Mouse (Mus musculus): ENCODE measurements around the gene Pabpn1.

Pabpn1 gene

DNA sequence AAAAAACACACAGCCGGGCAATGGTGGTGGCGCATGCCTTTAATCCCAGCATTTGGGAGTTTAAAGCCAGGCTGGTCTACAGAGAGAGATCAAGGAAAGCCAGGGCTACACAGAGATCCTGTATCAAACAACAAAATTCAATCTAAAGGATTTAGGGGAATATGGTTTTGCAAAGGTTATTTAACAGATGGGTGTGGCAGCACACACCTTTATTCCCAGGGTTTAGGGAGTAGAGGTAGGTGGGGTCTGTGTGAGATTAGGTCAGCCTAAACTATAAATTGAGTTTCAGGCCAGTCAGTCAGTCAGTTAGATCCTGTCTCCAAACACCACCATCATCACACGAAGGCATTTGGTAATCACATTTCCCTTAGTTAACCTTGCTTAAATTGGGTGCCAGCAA, at the start of gene Pabpn1:
Pabpn1 (plus strand) TSS at position 301 of the 400 bp plus-strand sequence.
- no peak for DNase-seq (ENCODE audit: low spot score in 2 of 2)

DNA sequence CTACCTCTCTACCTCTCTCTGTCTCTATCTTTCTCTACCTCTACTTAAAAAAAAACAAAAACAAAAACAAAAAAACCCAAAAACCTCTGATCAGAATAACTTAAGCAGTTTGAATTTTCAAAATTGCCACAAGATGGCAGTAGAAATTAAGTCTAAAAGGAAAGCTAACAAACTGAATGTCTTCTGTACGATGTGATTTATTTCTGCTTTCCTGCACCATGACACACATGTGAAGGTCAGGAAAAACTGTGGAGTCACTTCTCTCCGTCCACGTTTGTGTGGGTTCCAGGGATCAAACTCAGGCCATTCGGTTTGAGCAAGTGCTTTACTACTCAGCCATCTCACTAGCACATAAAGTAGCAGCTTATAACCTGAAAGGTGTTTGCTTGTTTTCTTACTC, 48.8 kb upstream of the Pabpn1 start:
- no peak for DNase-seq (ENCODE audit: low spot score in 2 of 2)

DNA sequence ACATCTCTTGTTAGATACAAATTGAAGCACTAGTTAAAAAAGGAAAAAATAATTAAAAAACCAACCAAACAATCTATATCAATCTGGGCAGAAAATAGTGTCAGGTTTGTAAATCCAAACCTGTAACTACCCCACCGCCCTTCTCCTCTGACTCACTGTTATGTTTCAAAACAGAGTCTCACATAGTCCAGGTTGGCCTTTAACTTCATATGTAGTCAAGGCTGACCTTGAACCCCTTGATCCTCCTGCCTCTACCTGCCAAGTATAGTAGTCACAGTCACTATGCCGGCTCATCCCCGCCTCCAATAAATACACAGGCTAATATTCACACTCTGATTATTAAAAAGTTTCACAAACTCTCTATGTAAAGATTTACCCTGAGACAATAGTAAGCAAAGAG, 36.6 kb upstream of the Pabpn1 start:
- DNase-seq (ENCODE audit: low spot score in 2 of 2), result no peak

DNA sequence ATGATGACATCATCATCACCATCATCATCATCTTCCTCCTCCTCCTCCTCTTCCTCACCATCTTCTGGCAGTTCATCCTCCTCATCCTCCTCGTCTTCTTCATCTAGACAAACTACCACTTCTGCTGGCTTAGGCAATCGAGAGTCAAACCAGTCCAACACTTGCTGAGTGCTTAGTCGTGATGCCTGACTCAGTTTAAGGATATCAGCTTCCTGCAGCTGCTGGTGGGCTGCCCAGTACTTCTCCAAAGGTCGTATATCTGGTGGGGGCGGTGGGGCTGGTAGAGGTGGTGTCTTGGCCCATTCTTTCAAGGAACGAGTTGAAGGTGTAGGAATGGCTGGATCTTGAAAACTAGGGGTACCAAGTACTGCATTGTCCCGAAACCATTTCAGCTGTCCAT, 35.6 kb upstream of the Pabpn1 start:
- DNase-seq (ENCODE audit: low spot score in 2 of 2), result no peak

DNA sequence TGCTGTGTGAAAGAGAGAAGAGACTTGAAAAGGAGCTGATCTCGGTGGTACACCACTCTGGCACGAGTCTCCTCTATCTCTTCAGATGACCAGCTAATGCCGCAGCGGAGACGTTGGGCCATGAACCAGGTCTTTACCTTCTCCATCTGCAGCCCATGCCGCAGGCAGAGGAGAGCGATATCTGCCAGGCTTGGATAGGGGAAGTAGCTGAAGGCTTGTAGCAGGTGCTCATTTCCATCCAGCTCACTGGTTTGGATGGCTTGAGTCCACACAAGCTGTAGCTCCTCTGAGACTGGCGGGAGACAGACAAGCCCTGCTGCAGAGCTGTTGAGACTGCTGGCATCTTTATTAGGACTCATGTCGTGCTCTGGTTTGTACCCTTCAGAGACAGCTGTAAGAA, 34.4 kb upstream of the Pabpn1 start:
- DNase-seq (ENCODE audit: low spot score in 2 of 2), result no peak

DNA sequence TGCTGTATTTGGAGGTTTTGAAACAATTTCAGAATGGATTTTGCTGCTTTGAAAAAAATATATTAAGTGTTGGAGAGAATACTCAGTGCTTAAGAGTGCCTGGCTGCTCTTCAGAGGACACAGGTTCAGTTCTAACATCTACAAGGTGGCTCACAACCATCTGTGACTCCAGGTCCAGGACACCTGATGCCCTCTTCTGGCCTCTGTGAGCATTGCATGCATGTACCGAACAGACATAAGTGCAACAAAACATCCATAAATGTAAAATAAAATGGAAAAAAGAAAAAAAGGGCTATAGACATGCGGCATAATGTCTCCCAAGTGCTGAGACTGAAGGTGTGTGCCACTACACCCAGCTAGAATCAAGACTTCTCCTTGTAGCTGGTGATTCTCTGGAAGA, 31.8 kb upstream of the Pabpn1 start:
- DNase-seq (ENCODE audit: low spot score in 2 of 2), result no peak

DNA sequence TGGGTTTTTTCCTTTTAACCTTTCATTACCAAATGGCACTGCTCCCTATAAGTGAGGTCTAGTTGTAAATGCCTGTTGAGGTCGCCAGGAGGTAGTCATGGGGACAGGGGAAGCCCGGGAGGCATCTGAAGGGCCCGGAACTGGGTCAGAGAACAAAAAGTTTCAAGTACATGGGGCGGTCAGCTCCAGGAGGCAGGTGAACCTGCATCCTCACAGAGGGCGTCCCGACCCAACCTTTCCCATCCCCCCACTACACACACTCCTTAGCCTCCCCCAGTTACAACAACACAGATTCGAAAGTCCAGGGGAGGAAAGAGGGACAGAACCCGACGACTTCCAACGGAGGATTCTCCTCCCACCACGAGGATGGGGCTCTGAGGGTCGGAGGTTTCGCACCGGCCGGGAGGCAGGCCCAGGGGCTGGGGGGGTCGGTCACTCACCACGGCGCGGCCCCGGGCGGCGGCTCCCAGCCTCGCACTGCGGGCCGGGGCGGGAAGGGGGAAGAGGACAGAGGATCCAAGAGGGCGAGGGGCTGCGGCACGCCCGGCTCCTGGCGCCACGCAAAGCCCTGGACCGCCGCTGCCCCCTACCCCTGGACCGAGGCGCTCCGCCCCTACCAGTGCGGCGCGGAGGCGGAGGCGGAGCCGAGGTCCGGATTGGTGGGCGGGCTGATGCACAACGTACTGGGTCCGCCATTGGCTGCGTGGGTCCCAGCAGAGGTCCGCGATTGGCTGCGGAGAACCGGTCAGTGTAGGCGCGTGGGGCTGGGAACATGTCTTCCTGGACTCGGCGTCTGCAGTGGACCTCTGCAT, 28.6 kb upstream of the Pabpn1 start:
- peak; percentile 89 to 91 for DNase-seq (ENCODE audit: low spot score in 2 of 2)

DNA sequence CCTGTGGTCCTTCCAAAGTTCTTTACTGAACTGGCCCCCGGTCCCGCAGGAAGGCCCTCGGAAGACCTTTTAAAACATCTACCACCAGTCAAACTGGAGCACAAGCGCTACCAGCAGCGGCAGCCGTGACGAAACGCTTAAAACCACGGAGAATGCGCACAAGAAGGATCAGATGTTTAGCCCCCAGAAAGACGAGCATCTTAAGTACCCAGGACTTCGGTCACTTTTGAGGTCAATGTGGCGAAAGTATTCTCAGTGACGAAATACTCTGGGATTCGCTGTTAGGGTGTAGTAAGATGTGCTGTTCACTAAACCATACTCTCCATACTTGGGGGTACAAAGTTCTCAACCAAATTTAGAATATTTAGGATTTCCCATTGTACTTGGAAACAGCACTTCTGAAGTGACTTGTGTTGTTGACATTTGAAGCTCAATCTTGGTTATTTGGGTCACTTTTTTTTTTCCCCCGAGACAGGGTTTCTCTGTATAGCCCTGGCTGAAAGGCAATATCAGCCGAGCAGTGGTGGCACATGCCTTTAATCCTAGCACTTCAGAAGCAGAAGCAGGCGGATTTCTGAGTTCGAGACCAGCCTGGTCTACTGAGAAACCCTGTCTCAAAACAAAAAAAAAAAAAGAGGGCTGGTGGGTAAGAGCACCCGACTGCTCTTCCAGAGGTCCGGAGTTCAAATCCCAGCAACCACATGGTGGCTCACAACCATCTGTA, 27.8 kb upstream of the Pabpn1 start:
- DNase-seq (ENCODE audit: low spot score in 2 of 2), result no peak

DNA sequence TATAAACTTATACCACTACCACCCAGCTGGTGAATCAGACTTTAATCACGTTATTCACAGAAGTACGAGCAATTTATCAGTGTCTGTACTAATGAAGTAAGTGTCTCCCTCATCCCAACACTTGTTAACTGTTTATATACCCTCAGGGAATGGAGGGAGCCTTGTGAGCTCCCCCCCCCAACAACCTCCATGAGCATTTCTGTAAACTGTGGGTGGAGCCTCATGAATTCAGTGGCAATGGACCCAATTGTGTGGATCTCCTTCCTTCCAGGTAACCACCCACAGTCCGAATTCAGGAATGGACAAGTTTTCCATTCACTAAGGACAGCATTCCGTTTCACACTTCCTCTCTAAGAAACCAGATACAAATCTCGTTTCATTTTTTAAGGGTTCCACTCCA, 26.7 kb upstream of the Pabpn1 start:
- DNase-seq (ENCODE audit: low spot score in 2 of 2), result no peak

DNA sequence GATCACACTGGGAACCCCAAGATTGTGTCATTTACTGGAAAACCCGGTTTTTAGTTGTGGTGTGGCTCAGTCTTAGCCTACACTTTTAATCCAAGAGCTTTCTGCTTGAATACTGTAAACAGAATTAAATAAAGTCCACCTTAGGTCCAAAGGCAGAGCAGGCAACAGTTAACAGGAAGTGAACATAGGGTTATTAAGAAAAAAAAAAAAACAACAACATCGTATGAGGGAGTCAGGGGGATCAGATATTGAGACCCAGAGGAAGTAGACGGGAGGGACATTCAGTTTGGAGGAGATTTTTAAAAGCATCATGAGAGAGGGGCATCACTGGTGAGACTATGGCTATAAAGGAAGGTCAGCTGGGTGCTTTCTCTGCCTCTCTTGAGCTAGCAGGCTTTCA, 26.0 kb upstream of the Pabpn1 start:
- no peak for DNase-seq (ENCODE audit: low spot score in 2 of 2)

DNA sequence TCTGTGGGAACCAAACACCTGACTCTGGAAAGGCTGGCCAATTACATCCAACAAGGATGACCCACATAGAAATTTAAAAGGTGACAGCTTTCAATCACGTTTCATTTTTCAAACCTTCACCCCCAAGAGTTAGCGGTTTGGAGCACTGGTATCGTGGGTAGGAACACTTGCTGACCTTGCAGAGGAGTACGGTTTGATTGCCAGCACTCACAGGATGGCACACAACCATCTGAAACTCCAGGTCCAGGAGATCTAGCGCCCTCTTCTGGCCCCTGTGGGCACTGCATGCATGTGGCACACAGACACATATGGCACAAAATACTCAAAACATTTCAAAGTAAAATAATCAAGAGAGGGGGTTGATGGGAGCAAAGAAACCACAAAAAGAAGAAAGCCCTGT, 25.4 kb upstream of the Pabpn1 start:
- DNase-seq (ENCODE audit: low spot score in 2 of 2), result no peak

DNA sequence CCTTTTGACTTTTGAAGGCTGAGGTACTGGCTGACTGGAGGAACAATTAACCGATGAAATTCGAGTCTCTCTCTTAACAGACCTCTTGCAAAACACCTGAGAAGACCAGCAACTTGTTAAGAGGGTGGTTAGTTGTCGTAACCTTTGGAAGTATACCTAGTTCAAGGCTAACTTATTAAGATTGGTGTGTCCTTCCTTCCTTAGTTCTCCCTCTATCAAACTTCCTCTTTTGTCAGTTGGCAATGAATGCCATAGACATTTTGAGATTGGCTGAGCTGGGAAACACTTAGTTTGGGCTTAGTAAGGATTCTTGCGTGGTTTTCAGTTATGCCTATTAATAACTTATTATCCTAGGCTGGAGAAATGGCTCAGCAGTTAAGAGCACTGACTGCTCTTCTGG, 24.3 kb upstream of the Pabpn1 start:
- DNase-seq (ENCODE audit: low spot score in 2 of 2), result no peak

DNA sequence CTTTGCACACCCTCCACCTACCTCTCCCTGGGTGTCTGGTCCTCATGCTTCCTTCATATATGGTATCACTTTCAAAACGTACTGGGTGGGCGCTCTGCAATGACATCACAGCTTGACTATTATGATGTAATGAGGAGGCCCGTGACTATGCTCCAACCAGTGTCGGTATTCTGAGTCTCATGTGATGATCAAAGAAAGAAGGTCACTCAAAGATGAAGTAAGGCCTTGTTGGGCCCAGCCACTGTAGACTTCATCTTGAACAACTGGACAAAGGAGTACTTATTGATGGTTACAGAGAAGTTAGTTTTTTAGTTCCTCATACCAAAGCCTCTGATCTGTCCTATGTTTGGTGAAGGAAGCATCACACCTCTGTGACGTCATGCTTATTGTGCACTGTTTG, 21.4 kb upstream of the Pabpn1 start, which contains the start of gene Homez:
Homez (minus strand) TSS at position 101 of the 400 bp plus-strand sequence.
- DNase-seq (ENCODE audit: low spot score in 2 of 2), result no peak

DNA sequence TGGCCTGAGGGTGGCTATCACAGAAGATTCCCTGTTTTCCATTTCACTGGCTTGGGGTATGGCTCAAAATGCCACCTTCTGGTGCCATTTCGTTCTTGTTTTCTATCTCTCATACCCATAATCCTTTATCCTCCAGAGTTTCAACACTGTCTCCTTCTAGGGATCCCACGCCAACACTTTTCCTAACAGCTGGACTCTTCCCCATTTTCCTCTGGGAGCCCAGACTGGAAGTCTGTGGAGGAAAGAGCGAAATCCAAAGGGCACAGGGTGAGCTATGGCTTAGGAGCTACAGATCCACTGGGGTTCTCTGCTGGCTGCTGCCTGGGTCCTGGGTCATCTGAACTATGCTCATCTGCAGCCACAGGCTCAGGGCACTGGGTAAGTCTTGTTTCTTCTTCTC, 18.1 kb upstream of the Pabpn1 start:
- DNase-seq (ENCODE audit: low spot score in 2 of 2), result no peak

DNA sequence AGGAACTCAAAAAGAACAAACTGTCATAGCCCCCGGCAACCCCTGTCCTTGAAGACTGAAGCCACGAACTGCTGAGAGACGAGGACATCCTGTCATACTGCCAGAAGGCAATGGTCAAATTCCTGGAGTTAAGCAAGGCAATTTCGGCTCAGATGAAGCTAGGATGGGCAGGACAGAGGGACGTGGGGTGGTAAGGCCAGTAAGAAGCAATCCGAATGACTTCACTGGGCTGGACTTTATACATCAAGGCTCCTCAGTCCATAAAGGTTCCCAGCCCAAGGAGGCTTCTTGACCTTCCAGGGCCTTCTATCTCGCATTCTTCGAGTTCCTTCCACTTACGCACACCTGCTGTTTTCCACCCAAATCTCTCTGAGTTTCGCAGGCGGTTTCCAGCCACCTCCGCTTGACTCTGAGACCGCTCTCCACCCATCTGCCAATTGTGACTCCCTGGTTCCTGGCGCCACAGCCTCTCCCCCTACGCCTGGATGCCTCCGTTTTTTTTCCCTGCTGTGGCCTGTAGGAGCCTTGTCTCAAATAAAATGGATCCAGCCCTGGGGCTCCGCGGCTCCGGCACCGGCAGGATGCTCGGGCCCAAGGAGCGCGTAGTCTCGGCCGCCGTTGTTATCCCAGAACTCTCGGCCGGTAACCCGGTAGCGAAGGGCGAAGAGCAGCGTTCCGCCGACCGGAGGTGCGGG, 16.3 kb upstream of the Pabpn1 start:
- no peak for DNase-seq (ENCODE audit: low spot score in 2 of 2)

DNA sequence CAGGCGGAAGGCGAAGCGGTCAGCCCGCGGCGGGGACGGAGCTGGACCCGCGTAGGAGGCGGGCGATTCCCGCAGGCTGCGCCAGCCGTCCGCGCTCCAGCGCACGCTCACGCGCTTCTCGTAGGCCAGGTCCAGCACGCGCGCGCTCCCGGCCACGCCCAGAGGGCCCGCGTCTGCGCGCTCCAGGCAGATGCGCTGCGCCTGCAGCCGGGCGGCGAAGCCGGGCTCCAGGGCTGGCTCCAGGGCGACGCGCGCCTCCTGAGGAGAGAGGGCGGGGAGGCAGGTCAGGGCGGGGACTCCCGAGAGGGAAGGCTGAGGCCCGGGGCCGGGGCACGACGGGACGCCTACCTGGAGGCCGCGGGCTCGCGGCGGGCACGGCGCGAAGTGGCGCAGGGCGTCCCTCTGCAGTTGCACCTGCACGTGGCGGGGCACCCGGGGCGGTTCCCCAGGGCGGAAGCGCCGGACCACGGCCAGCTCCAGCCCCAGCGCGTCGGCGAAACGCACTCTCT, 15.7 kb upstream of the Pabpn1 start:
- DNase-seq (ENCODE audit: low spot score in 2 of 2), result peak; percentile 87 to 88

DNA sequence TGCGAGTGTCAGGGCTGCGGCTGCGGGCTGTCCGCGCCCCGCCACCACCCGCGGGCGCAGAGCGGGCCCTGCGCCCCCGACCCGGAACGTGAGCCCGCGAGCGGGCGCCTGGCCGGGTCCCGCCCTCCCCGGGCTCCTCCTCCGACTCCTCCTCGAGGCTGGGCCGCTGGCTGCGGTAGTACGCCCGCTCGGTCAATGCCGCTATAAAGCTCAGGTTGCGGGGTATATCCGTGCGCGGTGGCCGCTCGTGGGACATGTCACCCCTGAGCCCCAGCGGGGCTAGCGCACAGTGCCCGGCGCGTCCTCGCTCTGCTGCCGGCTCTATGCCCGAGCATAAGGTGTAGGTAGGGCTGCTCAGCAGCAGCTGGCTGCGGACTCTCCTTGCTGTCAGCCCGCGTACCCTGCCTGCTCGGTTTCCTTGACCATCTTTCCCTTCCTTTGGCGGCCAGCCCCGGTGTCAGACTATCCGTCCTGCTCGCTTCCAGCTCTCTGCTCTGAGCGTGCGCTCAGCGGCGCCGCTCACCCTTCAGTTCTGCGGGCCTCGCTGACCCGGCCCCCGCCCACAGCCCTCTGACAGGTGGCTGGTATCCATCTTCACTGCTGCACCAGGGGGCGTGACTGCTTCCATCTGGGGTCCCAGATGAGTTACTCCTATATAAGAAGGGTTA, 15.1 kb upstream of the Pabpn1 start, which contains the start of gene Ppp1r3e:
Ppp1r3e (minus strand) TSS at position 503 of the 668 bp plus-strand sequence.
- peak in 1 of 2 experiments; percentile 62 for DNase-seq (ENCODE audit: low spot score in 2 of 2)

DNA sequence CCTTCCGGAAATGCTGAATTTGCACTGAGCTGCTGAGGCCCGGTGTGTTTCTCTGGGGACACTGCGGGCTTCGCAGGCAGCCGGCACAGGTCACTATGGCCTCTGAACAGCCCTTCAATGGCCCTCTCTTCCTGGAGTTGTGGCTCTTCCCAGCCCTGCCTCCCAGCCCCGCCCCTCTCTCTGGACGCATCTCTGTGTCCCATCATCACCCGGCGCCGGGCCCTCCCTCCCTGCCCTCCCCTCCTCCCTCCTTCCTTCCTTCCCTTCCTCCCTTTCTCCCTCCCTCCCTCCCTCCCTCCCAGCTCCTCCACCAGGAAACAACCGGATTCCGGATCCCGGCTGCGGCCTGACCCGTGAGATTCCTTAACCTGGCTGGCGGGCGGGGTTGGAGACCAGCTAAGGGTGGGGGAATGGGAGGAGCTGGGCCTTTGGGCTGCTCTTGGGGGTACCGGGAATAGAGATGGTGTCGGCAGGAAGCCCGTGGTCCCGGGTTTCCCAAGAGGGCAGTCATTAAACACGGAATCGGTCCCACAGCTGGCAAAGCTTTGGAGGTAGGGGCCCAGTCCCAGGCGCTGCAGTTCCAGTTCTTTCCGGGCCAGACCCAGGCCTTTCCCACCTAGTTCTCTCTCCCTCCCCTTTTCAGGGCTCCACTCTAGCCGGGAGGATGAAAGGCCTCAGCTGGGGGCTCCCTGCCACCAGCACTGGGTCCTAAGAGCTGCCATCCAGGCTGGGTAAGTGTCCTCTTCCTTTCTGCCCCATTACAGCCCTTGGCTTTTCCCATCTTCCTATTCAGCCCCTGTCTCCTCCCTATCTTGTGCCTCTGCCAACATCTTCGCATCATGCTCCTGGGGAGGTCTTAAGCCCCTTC, 8.9 kb upstream of the Pabpn1 start, which contains the start of the genes Bcl2l2 and Gm20521:
Bcl2l2 (plus strand) TSS at position 224 of the 868 bp plus-strand sequence.
Gm20521 (plus strand) TSS at position 288 of the 868 bp plus-strand sequence.
- DNase-seq (ENCODE audit: low spot score in 2 of 2), result peak; percentile 77 to 88

DNA sequence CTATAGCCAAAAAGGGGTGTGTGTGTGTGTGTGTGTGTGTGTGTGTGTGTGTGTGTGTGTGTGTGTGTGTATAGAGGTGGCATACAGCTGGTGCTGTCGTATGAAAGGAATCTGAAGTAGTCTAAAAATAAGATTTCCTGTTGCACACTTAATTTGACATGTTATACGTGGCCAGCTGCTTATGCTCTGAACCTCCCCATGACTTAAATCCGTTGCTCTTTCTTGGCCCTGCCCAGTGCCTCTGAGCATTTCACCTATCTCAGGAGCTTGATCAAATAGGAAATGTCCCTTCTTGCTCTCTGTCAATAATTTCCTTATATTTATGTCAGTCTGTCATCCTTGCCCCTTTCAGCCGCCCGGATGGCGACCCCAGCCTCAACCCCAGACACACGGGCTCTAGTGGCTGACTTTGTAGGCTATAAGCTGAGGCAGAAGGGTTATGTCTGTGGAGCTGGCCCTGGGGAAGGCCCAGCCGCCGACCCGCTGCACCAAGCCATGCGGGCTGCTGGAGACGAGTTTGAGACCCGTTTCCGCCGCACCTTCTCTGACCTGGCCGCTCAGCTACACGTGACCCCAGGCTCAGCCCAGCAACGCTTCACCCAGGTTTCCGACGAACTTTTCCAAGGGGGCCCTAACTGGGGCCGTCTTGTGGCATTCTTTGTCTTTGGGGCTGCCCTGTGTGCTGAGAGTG, 8.1 kb upstream of the Pabpn1 start:
- no peak for DNase-seq (ENCODE audit: low spot score in 2 of 2)

DNA sequence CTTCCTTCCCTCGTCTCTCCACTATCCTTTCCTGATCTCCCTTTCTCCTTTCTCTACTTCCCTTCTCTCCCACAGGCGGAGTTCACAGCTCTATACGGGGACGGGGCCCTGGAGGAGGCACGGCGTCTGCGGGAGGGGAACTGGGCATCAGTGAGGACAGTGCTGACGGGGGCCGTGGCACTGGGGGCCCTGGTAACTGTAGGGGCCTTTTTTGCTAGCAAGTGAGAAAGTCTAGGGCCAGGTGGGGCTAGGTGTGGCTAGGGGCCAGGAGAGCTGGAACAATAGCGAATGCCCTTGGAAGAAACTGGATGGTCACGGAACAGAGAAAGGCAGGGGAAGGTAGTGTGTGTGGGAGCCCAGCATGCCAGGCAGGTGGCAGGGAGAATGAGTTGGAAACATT, 7.0 kb upstream of the Pabpn1 start:
- no peak for DNase-seq (ENCODE audit: low spot score in 2 of 2)

Data from urinary bladder, postnatal 4 days (tissue).